Mouse (Mus musculus) left cerebral cortex, adult 2 months (tissue): ENCODE measurements around the gene Supt6. TPM values are rescaled to one million over a fixed set of nuclear protein-coding genes. Genes with fewer than 3 reads are reported as not detected.

Source experiments
- DNase-seq, 2 experiments: peaks; one replicate each; pipeline ENCODE4 v3.0.0; 2021 to 2022; ENCODE audit warnings: low spot score in 2 of 2, mixed read lengths in 1 of 2; ENCODE audit errors: extremely low spot score in 1 of 2
- H3K27ac ChIP-seq: fragments of 200-600 bp; 2 replicates; pipeline ENCODE4 v1.8.1; 2022
- H3K4me3 ChIP-seq: fragments of 200-600 bp; 2 replicates; pipeline ENCODE4 v1.8.1; 2022
- CTCF ChIP-seq: fragments of 200-600 bp; IDR thresholded peaks from 2 replicates; pipeline ENCODE4 v1.8.1; 2022; ENCODE audit warnings: antibody characterized with exemption, mild to moderate bottlenecking, moderate library complexity
- intact Hi-C: fragments of 180-260 bp; cut with DNase I; formaldehyde crosslinking; loops from one replicate; pipeline ENCODE4 v1.15.1; 2025
- total RNA-seq, 2 experiments: library from RNA; stranded (reverse); gene quantifications; 2 replicates each; pipeline ENCODE4 v1.2.3; 2021

Supt6 gene
- total RNA-seq, 2 experiments from 2014 or later: 100 to 107 TPM

GRCm38 (mm10) chr11:78179438-78179999 is 66.3 kb downstream of the Supt6 start:
- no peak for TF ChIP-seq CTCF
- DNase-seq: no peak
- H3K27ac ChIP-seq: no peak overlapping the region; the same call in 1 of the 2 replicates
- intact Hi-C loops: loop anchor here (1.0 to 5.0 kb wide), 2 partner anchors 142 to 160 kb away; partner anchors contain the start of gene Flot2
- peak overlapping the region; percentile 52 for H3K4me3 ChIP-seq

GRCm38 (mm10) chr11:78178859-78179437 is 66.8 kb downstream of the Supt6 start:
- peak overlapping the region; percentile 78 for H3K27ac ChIP-seq

GRCm38 (mm10) chr11:78177903-78178858 is 67.6 kb downstream of the Supt6 start:
- H3K4me3 ChIP-seq: peak overlapping the region; percentile 52
- intact Hi-C loops: loop anchor here (1.0 to 5.0 kb wide), 3 partner anchors 19 to 141 kb away; partner anchors contain the start of gene Flot2
- peak; percentile 92 to 95 for DNase-seq
- H3K27ac ChIP-seq: peak overlapping the region; percentile 80
- TF ChIP-seq CTCF: peak; percentile 99

More at GRCm38 (mm10) chr11:78178859-78179437, 66.8 kb downstream of the Supt6 start:
- DNase-seq: no peak
- intact Hi-C loops: loop anchor here (1.0 to 5.0 kb wide), 2 partner anchors 142 to 160 kb away; partner anchors contain the start of gene Flot2
- no peak for TF ChIP-seq CTCF
- peak overlapping the region; percentile 52 for H3K4me3 ChIP-seq

- intact Hi-C loops: loop anchor here (1.0 to 5.0 kb wide), 3 partner anchors 19 to 140 kb away; partner anchors contain the start of gene Flot2
- peak overlapping the region; percentile 58 for H3K4me3 ChIP-seq
- no peak for DNase-seq
- no peak for TF ChIP-seq CTCF
- 0 out of 2 replicates have a peak overlapping the region, but pooled peaks have one; percentile 2 for H3K27ac ChIP-seq
Measured at GRCm38 (mm10) chr11:78177437-78177836, 68.3 kb downstream of the Supt6 start.

- TF ChIP-seq CTCF: no peak
- DNase-seq: no peak
- H3K4me3 ChIP-seq: peak overlapping the region; percentile 58
- intact Hi-C loops: loop anchor here (1.0 to 5.0 kb wide), 3 partner anchors 18 to 140 kb away; partner anchors contain the start of gene Flot2
- H3K27ac ChIP-seq: no peak overlapping the region; the same call in 1 of the 2 replicates
Measured at GRCm38 (mm10) chr11:78176905-78177331, 68.9 kb downstream of the Supt6 start.

GRCm38 (mm10) chr11:78176402-78176862 is 69.4 kb downstream of the Supt6 start, which contains the start of the genes Nek8 and Tlcd1:
TSS of gene Nek8 (minus strand) at chr11:78176675.
TSS of gene Tlcd1 (plus strand) at chr11:78176711.
- DNase-seq: peak; percentile 76 to 77
- intact Hi-C loops: loop anchor here (2.0 to 5.0 kb wide), 2 partner anchors 18 to 139 kb away; partner anchors contain the start of gene Flot2
- TF ChIP-seq CTCF: no peak
- Histone ChIP-seq H3K27ac (peak within 1 kb of the TSS; percentile 2; the same call in 1 of the 2 replicates), H3K4me3 (peak within 1 kb of the TSS; percentile 58)

DNA sequence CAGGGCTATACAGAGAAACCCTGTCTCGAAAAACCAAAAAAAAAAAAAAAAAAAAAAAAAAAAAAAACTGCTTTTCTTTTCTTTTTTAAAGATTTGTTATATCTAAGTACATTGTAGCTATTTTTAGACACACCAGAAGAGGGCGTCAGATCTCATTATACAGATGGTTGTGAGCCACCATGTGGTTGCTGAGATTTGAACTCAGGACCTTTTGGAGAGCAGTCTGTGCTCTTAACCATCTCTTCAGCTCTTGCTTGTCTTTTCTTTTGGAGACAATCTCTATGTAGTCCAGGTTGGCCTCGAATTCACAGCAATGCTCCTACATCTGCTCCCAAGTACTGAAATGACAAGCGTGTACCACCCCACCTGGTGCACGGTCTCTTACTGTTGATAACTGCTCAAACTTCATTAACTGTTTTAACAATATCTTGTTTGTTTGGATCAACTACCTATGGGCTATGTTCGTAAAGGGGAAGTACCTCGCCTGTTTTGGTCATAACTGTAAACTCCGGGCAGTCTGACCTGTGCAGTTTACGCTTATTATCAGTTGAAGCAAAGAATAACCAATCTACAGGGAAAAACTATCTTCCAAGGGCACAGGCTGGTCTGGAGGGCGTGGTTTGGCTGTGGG is 69.9 kb downstream of the Supt6 start:
- no peak for DNase-seq
- no peak overlapping the region; the same call in 1 of the 2 replicates for H3K27ac ChIP-seq
- peak; percentile 12; the same call in 1 of the 2 replicates for TF ChIP-seq CTCF
- peak overlapping the region; percentile 58 for H3K4me3 ChIP-seq
- intact Hi-C loops: loop anchor here (2.0 to 5.0 kb wide), 2 partner anchors 17 to 139 kb away; partner anchors contain the start of gene Flot2

GRCm38 (mm10) chr11:78174506-78174905 is 71.3 kb downstream of the Supt6 start:
- Histone ChIP-seq H3K4me3 (no peak overlapping the region), H3K27ac (no peak overlapping the region)
- intact Hi-C loops: no loop called here
- TF ChIP-seq CTCF: no peak
- no peak for DNase-seq

- DNase-seq: no peak
- no peak for TF ChIP-seq CTCF
- H3K27ac ChIP-seq: no peak overlapping the region
- intact Hi-C loops: no loop called here
- H3K4me3 ChIP-seq: no peak overlapping the region
Measured at GRCm38 (mm10) chr11:78172748-78173383, 72.9 kb downstream of the Supt6 start.

- intact Hi-C loops: no loop called here
- H3K4me3 ChIP-seq: no peak overlapping the region
- DNase-seq: no peak
- no peak overlapping the region for H3K27ac ChIP-seq
- peak; percentile 8; the same call in 1 of the 2 replicates for TF ChIP-seq CTCF
Measured at GRCm38 (mm10) chr11:78172034-78172747, 73.6 kb downstream of the Supt6 start.
